Mouse (Mus musculus): Measurements from ENCODE around the gene Gm5751. TPM values are rescaled to one million over a fixed set of nuclear protein-coding genes. Genes with fewer than 3 reads are reported as not detected.

Gm5751 gene
- polyA plus RNA-seq, 1 experiment from 2014 or later = not detected

GRCm38 (mm10) chrX:8921813-8922607, 48.0 kb downstream of the Gm5751 start:
- H3K36me3 ChIP-seq (replicated peaks) = no peaks in the 10 kb centered on the region
- no peaks in the 10 kb centered on the region for H3K4me1 ChIP-seq
- H3K4me3 ChIP-seq = no peak overlapping the region
- H3K27me3 ChIP-seq (ENCODE audit: poor library complexity, severe bottlenecking) = no peaks in the 10 kb centered on the region
- no peak for DNase-seq (ENCODE audit: extremely low spot score, low spot score)
- H3K27ac ChIP-seq = no peak overlapping the region
- no peaks in the 10 kb centered on the region for H3K9me3 ChIP-seq
- 67% methylated on average over 9 of the region's 9 CpGs for WGBS

- no peaks in the 10 kb centered on the region for H3K9me3 ChIP-seq
- H3K4me1 ChIP-seq = peaks cover 4% of the 10 kb centered on the region; the same call in 1 of the 2 replicates
- 25% methylated on average over 4 of the region's 4 CpGs for WGBS
- peak; percentile 15 for DNase-seq (ENCODE audit: extremely low spot score, low spot score)
- no peaks in the 10 kb centered on the region for H3K27me3 ChIP-seq (ENCODE audit: poor library complexity, severe bottlenecking)
- H3K36me3 ChIP-seq (replicated peaks) = no peaks in the 10 kb centered on the region
- H3K4me3 ChIP-seq = no peak overlapping the region
- no peak overlapping the region for H3K27ac ChIP-seq
Observed at GRCm38 (mm10) chrX:8927308-8927707, 53.3 kb downstream of the Gm5751 start.

Other genes with a start within 250 kb of the Gm5751 start
- gene Ssxb8, start 183.4 kb upstream of the Gm5751 start, polyA plus RNA-seq (2016; fragmentation: Nextera tagmentation; extraction: Ambion mirVana) = not detected in 2 replicates
- gene Ssx9, start 125.8 kb upstream of the Gm5751 start, polyA plus RNA-seq (2016; fragmentation: Nextera tagmentation; extraction: Ambion mirVana) = not detected in 2 replicates
- not detected in 2 replicates for gene Ssxb5, start 70.6 kb upstream of the Gm5751 start, polyA plus RNA-seq (2016; fragmentation: Nextera tagmentation; extraction: Ambion mirVana)
- gene Gm6592, start 30.3 kb upstream of the Gm5751 start, polyA plus RNA-seq (2016; fragmentation: Nextera tagmentation; extraction: Ambion mirVana) = not detected in 2 replicates
- 2.2 and 2.4 TPM in 2 replicates for gene B630019K06Rik, start 18.1 kb downstream of the Gm5751 start, polyA plus RNA-seq (2016; fragmentation: Nextera tagmentation; extraction: Ambion mirVana)
- not detected in 2 replicates for gene Fthl17b, start 88.7 kb downstream of the Gm5751 start, polyA plus RNA-seq (2016; fragmentation: Nextera tagmentation; extraction: Ambion mirVana)
- not detected in 2 replicates for gene Fthl17c, start 102.3 kb downstream of the Gm5751 start, polyA plus RNA-seq (2016; fragmentation: Nextera tagmentation; extraction: Ambion mirVana)
- gene Fthl17d, start 112.5 kb downstream of the Gm5751 start, polyA plus RNA-seq (2016; fragmentation: Nextera tagmentation; extraction: Ambion mirVana) = not detected in 2 replicates
- not detected in 2 replicates for gene Fthl17e, start 159.2 kb downstream of the Gm5751 start, polyA plus RNA-seq (2016; fragmentation: Nextera tagmentation; extraction: Ambion mirVana)
- not detected in 2 replicates for gene Fthl17f, start 188.8 kb downstream of the Gm5751 start, polyA plus RNA-seq (2016; fragmentation: Nextera tagmentation; extraction: Ambion mirVana)
- not detected in 2 replicates for gene 4930402K13Rik, start 230.3 kb downstream of the Gm5751 start, polyA plus RNA-seq (2016; fragmentation: Nextera tagmentation; extraction: Ambion mirVana)